Mouse (Mus musculus) heart, embryonic 12.5 days (tissue): ENCODE measurements around the gene Agbl5. TPM values are rescaled to one million over a fixed set of nuclear protein-coding genes. Genes with fewer than 3 reads are reported as not detected.

Experiments used
- ATAC-seq: fragments of 200-750 bp; cut with Nextera tagmentation; 2 replicates; pipeline ENCODE4 v1.8.0; 2017; ENCODE audit warnings: moderate TSS enrichment, moderate library complexity; ENCODE audit not compliant: insufficient number of reproducible peaks, low FRiP score
- H3K27ac ChIP-seq: fragments of 300-500 bp; sonication (generic); 2 replicates; pipeline ENCODE4 v1.5.1; 2016; ENCODE audit warnings: mild to moderate bottlenecking, moderate library complexity; ENCODE audit not compliant: poor library complexity, severe bottlenecking
- H3K27me3 ChIP-seq: fragments of 300-500 bp; sonication (generic); replicated peaks from 2 replicates; pipeline ENCODE4 v1.6.1; 2016; ENCODE audit warnings: mild to moderate bottlenecking, moderate library complexity
- H3K36me3 ChIP-seq: fragments of 300-500 bp; sonication (generic); 2 replicates; pipeline ENCODE4 v1.6.1; 2016; ENCODE audit warnings: mild to moderate bottlenecking, moderate library complexity
- H3K4me1 ChIP-seq: fragments of 300-500 bp; sonication (generic); replicated peaks from 2 replicates; pipeline ENCODE4 v1.6.1; 2016; ENCODE audit warnings: mild to moderate bottlenecking
- H3K4me2 ChIP-seq: fragments of 300-500 bp; sonication (generic); 2 replicates; pipeline ENCODE4 v1.6.1; 2016; ENCODE audit warnings: mild to moderate bottlenecking, moderate library complexity
- H3K4me3 ChIP-seq: fragments of 300-500 bp; sonication (generic); 2 replicates; pipeline ENCODE4 v1.5.1; 2016; ENCODE audit warnings: mild to moderate bottlenecking
- H3K9ac ChIP-seq: fragments of 300-500 bp; sonication (generic); 2 replicates; pipeline ENCODE4 v1.6.1; 2016; ENCODE audit warnings: mild to moderate bottlenecking, moderate library complexity
- H3K9me3 ChIP-seq: fragments of 300-500 bp; sonication (generic); replicated peaks from 2 replicates; pipeline ENCODE4 v1.6.1; 2016; ENCODE audit warnings: mild to moderate bottlenecking, moderate library complexity
- WGBS: fragments of 180-500 bp; shearing (Covaris S2); methylation state at CpG from one replicate; pipeline ENCODE4 v1.1.7; 2016; 5-methylcytosine and 5-hydroxymethylcytosine counted together
- polyA plus RNA-seq: library from polyadenylated mRNA; unstranded; fragments of >200 nt; fragmentation: Nextera tagmentation; extraction: Ambion mirVana; gene quantifications from 2 replicates; pipeline ENCODE4 v1.2.1, GENCODE M21; 2016

Gene Agbl5
- polyA plus RNA-seq, 1 experiment from 2014 or later, result 14.4 TPM

GRCm38 (mm10) chr5:30950922-30951321 is 62.4 kb downstream of the Agbl5 start:
- no peak overlapping the region for H3K4me3 ChIP-seq
- peaks cover 6% of the 10 kb centered on the region for H3K4me1 ChIP-seq
- peaks cover 43% of the 10 kb centered on the region for H3K36me3 ChIP-seq
- H3K4me2 ChIP-seq, result no peak overlapping the region
- WGBS, result 83% methylated on average over 2 of the region's 2 CpGs
- no peaks in the 10 kb centered on the region for H3K9me3 ChIP-seq
- no peak overlapping the region for H3K9ac ChIP-seq
- peaks cover 5% of the 10 kb centered on the region; the same call in 1 of the 2 replicates for H3K27me3 ChIP-seq
- H3K27ac ChIP-seq, result no peak overlapping the region
- ATAC-seq, result no peak

GRCm38 (mm10) chr5:30951706-30952105 is 63.2 kb downstream of the Agbl5 start:
- Histone ChIP-seq H3K36me3 (peaks cover 46% of the 10 kb centered on the region), H3K4me1 (peaks cover 6% of the 10 kb centered on the region), H3K27ac (no peak overlapping the region), H3K4me2 (no peak overlapping the region), H3K4me3 (no peak overlapping the region), H3K9me3 (no peaks in the 10 kb centered on the region), H3K9ac (no peak overlapping the region), H3K27me3 (no peaks in the 10 kb centered on the region)
- WGBS, result 86% methylated on average over 6 of the region's 6 CpGs
- no peak for ATAC-seq

GRCm38 (mm10) chr5:30952551-30952950 is 64.1 kb downstream of the Agbl5 start:
- Histone ChIP-seq H3K9ac (no peak overlapping the region), H3K36me3 (peaks cover 49% of the 10 kb centered on the region), H3K27me3 (no peaks in the 10 kb centered on the region), H3K4me2 (no peak overlapping the region), H3K9me3 (no peaks in the 10 kb centered on the region), H3K4me3 (no peak overlapping the region), H3K27ac (no peak overlapping the region), H3K4me1 (peaks cover 8% of the 10 kb centered on the region)
- 87% methylated on average over 5 of the region's 5 CpGs for WGBS
- no peak for ATAC-seq

GRCm38 (mm10) chr5:30954065-30954464 is 65.6 kb downstream of the Agbl5 start:
- H3K27me3 ChIP-seq, result no peaks in the 10 kb centered on the region
- H3K4me1 ChIP-seq, result peaks cover 20% of the 10 kb centered on the region
- no peak overlapping the region for H3K4me3 ChIP-seq
- H3K9me3 ChIP-seq, result no peaks in the 10 kb centered on the region
- peaks cover 61% of the 10 kb centered on the region for H3K36me3 ChIP-seq
- H3K4me2 ChIP-seq, result no peak overlapping the region
- 92% methylated on average over 6 of the region's 6 CpGs for WGBS
- H3K27ac ChIP-seq, result no peak overlapping the region
- ATAC-seq, result no peak
- H3K9ac ChIP-seq, result no peak overlapping the region

GRCm38 (mm10) chr5:30954556-30954955 is 66.1 kb downstream of the Agbl5 start:
- peaks cover 22% of the 10 kb centered on the region for H3K4me1 ChIP-seq
- H3K4me2 ChIP-seq, result no peak overlapping the region
- no peak overlapping the region for H3K9ac ChIP-seq
- no peak overlapping the region for H3K4me3 ChIP-seq
- H3K36me3 ChIP-seq, result peaks cover 61% of the 10 kb centered on the region
- no peaks in the 10 kb centered on the region for H3K9me3 ChIP-seq
- 92% methylated on average over 9 of the region's 9 CpGs for WGBS
- H3K27me3 ChIP-seq, result no peaks in the 10 kb centered on the region
- no peak for ATAC-seq
- H3K27ac ChIP-seq, result no peak overlapping the region

- Histone ChIP-seq H3K27me3 (no peaks in the 10 kb centered on the region), H3K36me3 (peaks cover 61% of the 10 kb centered on the region), H3K27ac (no peak overlapping the region), H3K4me2 (no peak overlapping the region), H3K4me3 (no peak overlapping the region), H3K9ac (no peak overlapping the region), H3K4me1 (peaks cover 24% of the 10 kb centered on the region), H3K9me3 (no peaks in the 10 kb centered on the region)
- WGBS, result 91% methylated on average over 6 of the region's 6 CpGs
- ATAC-seq, result no peak
These were observed 67.3 kb downstream of the Agbl5 start for GRCm38 (mm10) chr5:30955751-30956150.

Other genes with a start within 250 kb of the Agbl5 start
- 21.4 and 24.9 TPM in 2 replicates for gene Slc35f6, start 240.8 kb upstream of the Agbl5 start, polyA plus RNA-seq
- 264 and 282 TPM in 2 replicates for gene Cenpa, start 221.9 kb upstream of the Agbl5 start, polyA plus RNA-seq
- gene Dpysl5, start 177.1 kb upstream of the Agbl5 start, polyA plus RNA-seq, result 3.6 and 4.4 TPM in 2 replicates
- 18.3 and 19.6 TPM in 2 replicates for gene Mapre3, start 74.1 kb upstream of the Agbl5 start, polyA plus RNA-seq
- 81.9 and 84.8 TPM in 2 replicates for gene Tmem214, start 20.7 kb upstream of the Agbl5 start, polyA plus RNA-seq
- 386 and 388 TPM in 2 replicates for gene Ost4, start 19.1 kb downstream of the Agbl5 start, polyA plus RNA-seq
- 179 and 187 TPM in 2 replicates for gene Emilin1, start 24.7 kb downstream of the Agbl5 start, polyA plus RNA-seq
- gene Khk, start 32.7 kb downstream of the Agbl5 start, polyA plus RNA-seq, result 6.5 and 8.1 TPM in 2 replicates
- 4.9 and 5.2 TPM in 2 replicates for gene Cgref1, start 56.9 kb downstream of the Agbl5 start, polyA plus RNA-seq
- 86.0 and 89.0 TPM in 2 replicates for gene Preb, start 71.7 kb downstream of the Agbl5 start, polyA plus RNA-seq
- 0.18 and 0.22 TPM in 2 replicates for gene Tcf23, start 80.0 kb downstream of the Agbl5 start, polyA plus RNA-seq
- 102 and 107 TPM in 2 replicates for gene Atraid, start 159.6 kb downstream of the Agbl5 start, polyA plus RNA-seq
- gene Slc5a6, start 160.2 kb downstream of the Agbl5 start, polyA plus RNA-seq, result 7.9 and 8.0 TPM in 2 replicates
- 38.4 and 39.2 TPM in 2 replicates for gene Cad, start 166.1 kb downstream of the Agbl5 start, polyA plus RNA-seq
- not detected in 2 replicates for gene Dnajc5g, start 217.6 kb downstream of the Agbl5 start, polyA plus RNA-seq
- 0.39 and 0.47 TPM in 2 replicates for gene Slc30a3, start 219.5 kb downstream of the Agbl5 start, polyA plus RNA-seq
- 12.8 and 12.9 TPM in 2 replicates for gene Trim54, start 228.0 kb downstream of the Agbl5 start, polyA plus RNA-seq